Mouse (Mus musculus) heart, postnatal 14 days (tissue): ENCODE data around the gene Mecom. TPM values are rescaled to one million over a fixed set of nuclear protein-coding genes. Genes with fewer than 3 reads are reported as not detected.
"Not testable (repeated sequence)": the region's sequence is repeated elsewhere in the genome, so short reads cannot be mapped to it uniquely, and the experiment has no call there.

Experiments
- DNase-seq, 2 experiments: peaks; one replicate each; pipeline ENCODE4 v3.0.0; 2021 to 2022
- intact Hi-C: fragments of 180-260 bp; cut with DNase I; formaldehyde crosslinking; loops from one replicate; pipeline ENCODE4 v1.15.1; 2025
- total RNA-seq, 2 experiments: library from RNA; stranded (reverse); gene quantifications; 2 replicates each; pipeline ENCODE4 v1.2.3; 2021

Gene Mecom
- total RNA-seq, 2 experiments from 2014 or later, result 21.8 to 28.1 TPM

DNA sequence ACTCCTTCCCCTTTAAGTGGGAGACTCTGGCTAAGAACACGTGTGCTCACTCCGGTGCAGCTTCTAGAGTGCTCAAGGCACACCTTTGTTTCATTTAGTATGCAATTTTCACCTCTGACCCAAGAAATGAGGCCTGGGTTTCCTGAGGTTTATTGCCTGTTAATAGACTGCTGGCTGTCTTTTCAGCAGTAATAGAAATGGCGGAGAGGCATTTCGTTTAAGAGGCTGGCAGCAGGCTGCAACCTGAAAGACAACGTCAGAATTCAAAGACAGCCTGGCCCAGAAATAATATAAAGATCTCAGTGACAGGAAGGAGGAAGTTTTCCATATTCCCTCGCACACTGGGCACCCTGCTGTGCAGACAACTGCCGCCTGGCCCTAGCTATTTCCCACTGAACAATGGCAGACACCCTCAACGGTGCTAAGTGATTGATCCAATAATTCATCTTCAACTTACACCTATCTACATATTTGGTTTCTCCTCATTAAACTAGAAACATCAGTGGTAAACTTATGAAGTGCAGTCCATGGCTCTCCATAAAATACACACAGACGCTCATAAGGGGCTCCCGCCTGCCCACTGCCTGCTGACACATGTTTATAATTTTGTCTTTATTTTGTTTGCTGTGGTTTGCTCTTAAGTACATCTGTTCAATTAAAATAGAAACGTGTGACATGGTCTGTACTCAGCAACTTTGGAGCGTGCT is 319.7 kb downstream of the Mecom start:
- DNase-seq, result no peak
- intact Hi-C loops, result no loop called here

- intact Hi-C loops, result no loop called here
- no peak for DNase-seq
Measured at GRCm38 (mm10) chr3:30226928-30227370, 320.9 kb downstream of the Mecom start.

DNA sequence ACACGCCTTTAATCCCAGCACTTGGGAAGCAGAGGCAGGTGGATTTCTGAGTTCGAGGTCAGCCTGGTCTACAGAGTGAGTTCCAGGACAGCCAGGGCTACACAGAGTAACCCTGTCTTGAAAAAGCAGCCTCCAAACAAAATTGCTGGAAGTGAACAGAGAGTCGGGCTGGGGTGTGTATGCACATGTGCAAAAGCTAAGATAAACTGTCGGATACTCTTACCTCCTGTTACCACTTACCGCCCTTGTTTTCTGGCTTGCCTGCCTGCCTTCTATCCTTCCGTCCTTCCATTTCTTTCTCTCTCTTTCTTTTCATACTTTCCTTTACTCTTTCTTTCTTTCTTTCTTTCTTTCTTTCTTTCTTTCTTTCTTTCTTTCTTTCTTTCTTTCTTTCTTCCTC is 322.6 kb downstream of the Mecom start:
- DNase-seq, intact Hi-C loops: not testable (repeated sequence)

DNA sequence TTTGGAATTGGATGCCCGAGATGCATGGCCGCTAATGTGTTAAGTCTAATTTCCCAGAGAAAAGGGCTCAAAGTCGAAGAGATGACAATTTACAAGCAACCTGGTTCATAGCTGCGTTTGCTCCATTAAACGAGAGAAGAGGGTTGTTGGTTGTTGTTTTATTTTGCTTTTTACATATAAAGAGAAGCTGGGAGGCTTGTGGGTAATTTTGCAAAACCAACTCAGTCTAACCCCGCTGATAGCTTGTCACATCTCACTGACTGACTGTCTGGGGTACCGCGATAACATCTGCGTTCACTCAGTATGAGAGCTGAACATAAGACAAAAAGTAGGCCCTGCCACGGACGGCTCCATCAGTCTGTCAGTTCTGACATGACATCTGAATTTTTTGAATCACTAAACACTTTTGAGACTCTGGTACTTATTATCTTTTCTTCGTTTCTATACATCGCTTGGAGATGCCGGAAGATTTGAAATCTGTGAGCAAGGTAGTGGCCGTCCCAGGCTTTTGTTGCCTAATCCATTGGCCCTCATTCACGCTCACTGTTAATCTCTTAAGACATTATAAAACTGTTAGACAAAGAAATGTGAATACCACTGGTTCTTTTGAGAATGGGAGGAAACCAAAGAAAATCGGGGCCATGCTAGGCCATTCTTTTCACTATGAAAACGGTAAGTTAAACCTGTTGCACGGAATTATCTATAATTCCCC is 327.0 kb downstream of the Mecom start:
- no peak for DNase-seq
- intact Hi-C loops, result no loop called here

DNA sequence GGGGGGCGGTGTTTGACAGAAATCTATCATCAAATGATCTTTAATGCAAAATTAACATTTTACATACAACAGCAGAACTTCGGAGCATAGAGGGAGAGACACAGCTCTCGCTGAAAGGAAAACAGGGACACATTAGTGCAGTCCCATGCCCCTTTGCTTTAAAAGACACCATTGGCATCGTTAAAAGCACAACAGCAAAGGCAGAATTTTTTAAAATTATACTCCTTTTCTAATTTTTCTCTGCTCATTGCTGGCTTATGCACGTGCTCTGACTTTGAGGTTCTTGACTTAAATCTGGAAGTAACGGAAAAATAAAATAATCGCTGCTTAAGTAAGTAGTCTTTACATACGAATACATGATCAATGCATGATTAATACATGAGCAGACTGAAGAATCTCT is 327.9 kb downstream of the Mecom start:
- intact Hi-C loops, result no loop called here
- DNase-seq, result no peak

- no peak for DNase-seq
- intact Hi-C loops, result no loop called here
Measured at GRCm38 (mm10) chr3:30219190-30219884, 328.5 kb downstream of the Mecom start.

DNA sequence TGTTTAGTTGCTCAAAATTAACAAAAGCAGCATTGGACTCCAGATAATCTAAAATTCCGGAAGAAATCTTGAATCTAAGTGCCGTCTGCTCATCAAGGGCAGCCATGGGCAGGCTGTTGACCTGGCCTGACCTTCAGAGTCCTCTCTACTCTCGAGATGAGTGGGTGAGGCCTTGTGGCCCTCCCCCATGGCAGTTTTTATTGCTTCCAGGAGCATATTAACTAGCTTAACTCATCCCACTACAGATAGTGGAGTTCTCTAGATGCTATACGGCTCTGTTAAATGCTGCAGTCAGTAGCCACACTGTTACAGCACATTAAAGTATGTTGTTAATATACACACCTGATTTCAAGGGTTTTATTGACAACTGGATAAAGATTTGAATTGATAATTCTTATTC is 333.2 kb downstream of the Mecom start:
- intact Hi-C loops, result no loop called here
- DNase-seq, result no peak

GRCm38 (mm10) chr3:30213540-30214170 is 334.2 kb downstream of the Mecom start:
- DNase-seq, result no peak
- intact Hi-C loops, result no loop called here

DNA sequence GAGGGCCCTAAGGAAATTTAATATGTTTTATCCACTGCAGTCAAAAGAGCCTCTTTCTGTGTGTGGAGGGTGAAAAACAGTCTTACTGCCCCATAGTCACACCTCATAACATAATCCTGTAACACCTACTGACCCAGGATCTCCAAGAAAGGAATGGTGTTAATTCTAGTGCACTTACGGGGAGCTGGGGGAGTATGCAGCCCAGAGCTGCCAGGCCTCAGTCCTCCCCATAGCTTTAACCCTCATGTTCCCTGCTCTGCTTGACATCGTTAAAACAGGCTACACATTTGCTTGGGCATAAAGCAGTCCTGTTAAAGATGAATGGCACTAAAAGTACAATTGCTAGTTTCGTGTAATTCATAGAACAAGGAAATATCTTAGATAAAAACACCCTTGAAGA is 335.0 kb downstream of the Mecom start:
- intact Hi-C loops, result no loop called here
- DNase-seq, result no peak

DNA sequence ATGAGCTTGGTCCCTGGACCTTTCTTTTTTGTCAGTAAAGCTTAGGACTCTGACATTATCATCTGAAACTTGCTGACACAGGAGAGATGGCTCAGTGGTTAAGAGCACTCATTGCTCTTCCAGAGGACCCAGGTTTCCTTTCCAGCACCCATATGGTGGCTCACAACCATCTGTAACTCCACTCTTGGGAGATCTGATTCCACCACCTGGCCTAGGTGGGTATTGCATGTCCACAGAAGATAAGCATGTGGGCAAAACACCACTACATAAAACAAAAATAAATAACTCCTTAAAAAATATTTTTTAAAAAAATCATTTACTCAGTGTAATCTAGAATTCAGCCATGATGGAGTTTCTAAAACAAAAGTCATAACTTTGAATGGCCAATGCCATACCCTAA is 338.7 kb downstream of the Mecom start:
- intact Hi-C loops, result no loop called here
- no peak for DNase-seq

- intact Hi-C loops, result no loop called here
- DNase-seq, result no peak
Measured at GRCm38 (mm10) chr3:30207886-30208285, 339.9 kb downstream of the Mecom start.

- intact Hi-C loops, result no loop called here
- DNase-seq, result no peak
Measured at GRCm38 (mm10) chr3:30207431-30207830, 340.4 kb downstream of the Mecom start.

- intact Hi-C loops, result no loop called here
- no peak for DNase-seq
Measured at GRCm38 (mm10) chr3:30206123-30206522, 341.7 kb downstream of the Mecom start.

GRCm38 (mm10) chr3:30203764-30204163 is 344.0 kb downstream of the Mecom start:
- intact Hi-C loops, result no loop called here
- no peak for DNase-seq

DNA sequence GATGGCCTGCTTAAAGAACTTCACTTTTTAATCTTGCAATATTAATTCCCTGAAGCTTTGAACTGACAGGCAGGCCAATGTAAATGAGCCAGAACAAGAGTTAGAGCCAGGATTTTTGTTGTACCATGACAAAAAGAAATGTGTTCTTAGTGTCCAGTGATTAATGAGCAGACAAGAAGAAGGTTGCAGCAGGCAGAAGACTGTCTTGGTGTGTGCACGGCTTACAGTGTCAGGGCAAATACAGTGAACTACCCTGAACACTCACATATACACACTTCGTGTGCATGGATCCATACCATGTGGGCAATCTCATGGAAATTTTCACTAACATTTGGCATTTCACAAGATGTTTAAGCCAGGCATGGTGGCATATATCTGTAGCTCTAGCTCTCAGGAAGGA is 349.0 kb downstream of the Mecom start:
- intact Hi-C loops, result no loop called here
- DNase-seq, result no peak

- DNase-seq, result no peak
- intact Hi-C loops, result no loop called here
Measured at GRCm38 (mm10) chr3:30198227-30198626, 349.6 kb downstream of the Mecom start.

DNA sequence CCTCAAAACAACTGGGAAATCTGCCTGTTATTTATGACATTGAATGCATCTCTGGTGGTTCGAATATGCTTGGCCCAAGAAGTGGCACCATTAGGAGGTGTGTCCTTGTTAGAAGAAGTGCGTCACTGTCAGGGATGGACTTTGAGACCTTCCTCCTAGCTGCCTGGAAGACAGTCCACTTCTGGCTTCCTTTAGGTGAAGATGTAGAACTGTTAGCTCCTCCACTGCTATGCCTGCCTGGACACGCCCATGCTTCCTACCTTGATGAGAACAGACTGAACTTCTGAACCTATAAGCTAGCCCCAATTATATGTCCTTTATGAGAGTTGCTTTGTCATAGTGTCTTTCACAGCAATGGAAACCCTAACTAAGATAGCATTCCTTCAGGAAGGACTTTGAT is 352.6 kb downstream of the Mecom start:
- intact Hi-C loops, result no loop called here
- no peak for DNase-seq

DNA sequence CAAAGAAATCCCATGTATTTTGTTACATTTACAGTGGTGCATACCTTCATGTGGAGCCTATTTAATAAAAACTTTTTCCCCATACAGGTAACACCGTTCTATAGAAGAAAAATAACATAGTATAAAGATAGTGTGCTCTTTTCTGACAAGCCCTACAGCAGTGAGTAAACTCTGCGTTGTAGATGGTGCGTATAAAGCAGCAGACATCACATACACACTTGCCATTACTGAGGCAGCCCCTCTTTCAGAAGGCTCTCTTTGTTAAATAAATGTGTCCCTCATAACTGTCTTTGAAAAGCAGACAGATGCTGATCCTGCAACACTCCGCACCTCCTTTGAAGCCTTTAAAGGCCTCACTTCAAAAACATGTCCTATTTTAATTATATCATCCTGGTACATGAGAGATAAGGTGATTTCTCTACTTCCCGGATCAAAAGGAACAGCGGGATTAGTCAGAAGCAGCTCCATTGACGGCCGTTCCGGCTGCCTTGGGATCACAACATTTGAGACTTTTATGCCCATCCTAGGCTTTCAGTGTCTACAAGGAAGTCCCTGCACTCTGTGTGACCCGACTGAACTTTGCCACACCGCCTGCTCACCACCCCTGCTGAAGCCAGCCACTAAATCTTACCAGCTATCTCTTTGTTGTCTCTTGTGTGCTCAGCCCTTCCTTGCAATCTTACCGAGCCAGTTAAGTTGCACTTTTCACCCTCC is 355.4 kb downstream of the Mecom start:
- DNase-seq, result no peak
- intact Hi-C loops, result no loop called here

DNA sequence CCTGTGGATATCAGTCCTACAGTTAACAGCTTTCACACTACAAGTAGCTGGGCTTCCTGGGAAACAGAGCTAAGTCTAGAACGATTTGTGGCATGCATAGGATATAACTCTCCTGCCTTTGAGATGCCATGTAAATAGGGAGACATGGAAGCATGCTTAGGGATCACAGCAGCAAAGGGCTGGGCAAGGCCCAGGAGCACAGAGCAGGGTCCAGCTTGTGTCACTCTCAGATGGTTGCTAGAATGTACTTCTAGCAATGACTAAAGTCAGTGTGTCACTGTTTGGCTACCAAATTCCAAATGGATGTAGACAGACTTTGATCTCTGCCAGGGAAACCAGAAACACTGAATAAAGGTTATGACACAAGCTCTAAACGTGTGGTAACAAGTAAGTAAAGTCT is 358.5 kb downstream of the Mecom start:
- DNase-seq, result no peak
- intact Hi-C loops, result no loop called here

- DNase-seq, result peak in 1 of 2 experiments; percentile 9
- intact Hi-C loops, result no loop called here
Measured at GRCm38 (mm10) chr3:30187812-30188469, 359.9 kb downstream of the Mecom start.
